Mouse (Mus musculus) forebrain, embryonic 10.5 days (tissue): ENCODE measurements at regions not wholly inside any gene's neighbourhood (a gene's known extent, or its start where the extent isn't known, plus 50 kb on each side); places are given as distances from the start of the nearest gene placed in this dataset. TPM values are rescaled to one million over a fixed set of nuclear protein-coding genes. Genes with fewer than 3 reads are reported as not detected.

Source experiments
- DNase-seq: peaks from one replicate; pipeline ENCODE4 v3.0.0-alpha.2; 2017; ENCODE audit warnings: low spot score; ENCODE audit errors: extremely low spot score
- H3K27ac ChIP-seq: fragments of 300-500 bp; sonication (generic); 2 replicates; pipeline ENCODE4 v1.5.1; 2016; ENCODE audit warnings: mild to moderate bottlenecking
- H3K27me3 ChIP-seq: fragments of 300-500 bp; sonication (generic); 2 replicates; pipeline ENCODE4 v1.6.1; 2016; ENCODE audit warnings: mild to moderate bottlenecking; ENCODE audit not compliant: poor library complexity, severe bottlenecking
- H3K36me3 ChIP-seq: fragments of 300-500 bp; sonication (generic); replicated peaks from 2 replicates; pipeline ENCODE4 v1.6.1; 2016; ENCODE audit warnings: mild to moderate bottlenecking, moderate library complexity
- H3K4me1 ChIP-seq: fragments of 300-500 bp; sonication (generic); 2 replicates; pipeline ENCODE4 v1.6.1; 2016
- H3K4me3 ChIP-seq: fragments of 300-500 bp; sonication (generic); 2 replicates; pipeline ENCODE4 v1.5.1; 2016; ENCODE audit warnings: mild to moderate bottlenecking, moderate library complexity
- H3K9me3 ChIP-seq: fragments of 300-500 bp; sonication (generic); 2 replicates; pipeline ENCODE4 v1.6.1; 2016; ENCODE audit warnings: mild to moderate bottlenecking, moderate library complexity
- WGBS: fragments of 180-500 bp; shearing (Covaris S2); methylation state at CpG from one replicate; pipeline ENCODE4 v1.1.7; 2016; 5-methylcytosine and 5-hydroxymethylcytosine counted together
- microRNA-seq: library from miRNA; unstranded; fragments of <30 nt; microRNA quantifications from one replicate; pipeline ENCODE4, GENCODE M21; 2017

DNA sequence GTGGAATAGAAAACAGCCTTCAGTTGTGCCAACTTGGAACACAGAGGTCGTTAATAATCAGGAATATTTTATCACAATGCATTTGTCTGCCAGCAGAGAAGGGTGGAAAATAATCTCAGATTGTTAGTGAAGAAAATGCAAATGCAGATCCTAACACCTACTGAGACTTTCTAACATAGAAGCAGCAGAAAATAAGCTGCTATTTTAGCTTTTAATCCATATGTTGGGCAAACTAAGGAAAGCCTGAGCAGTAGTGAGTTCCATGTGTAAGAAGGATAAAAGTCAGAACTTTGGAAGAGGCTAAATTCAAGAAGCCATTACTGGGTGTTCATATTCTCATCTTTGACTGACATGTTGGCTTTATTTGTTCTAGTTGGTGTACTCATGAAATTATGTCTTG is 119.8 kb upstream of the Sphkap start:
- WGBS, result 72% methylated on average over 1 of the region's 1 CpGs
- DNase-seq, result no peak
- Histone ChIP-seq H3K4me3 (no peak overlapping the region), H3K27me3 (no peaks in the 10 kb centered on the region), H3K4me1 (no peaks in the 10 kb centered on the region), H3K27ac (no peak overlapping the region), H3K9me3 (no peaks in the 10 kb centered on the region), H3K36me3 (no peaks in the 10 kb centered on the region)

DNA sequence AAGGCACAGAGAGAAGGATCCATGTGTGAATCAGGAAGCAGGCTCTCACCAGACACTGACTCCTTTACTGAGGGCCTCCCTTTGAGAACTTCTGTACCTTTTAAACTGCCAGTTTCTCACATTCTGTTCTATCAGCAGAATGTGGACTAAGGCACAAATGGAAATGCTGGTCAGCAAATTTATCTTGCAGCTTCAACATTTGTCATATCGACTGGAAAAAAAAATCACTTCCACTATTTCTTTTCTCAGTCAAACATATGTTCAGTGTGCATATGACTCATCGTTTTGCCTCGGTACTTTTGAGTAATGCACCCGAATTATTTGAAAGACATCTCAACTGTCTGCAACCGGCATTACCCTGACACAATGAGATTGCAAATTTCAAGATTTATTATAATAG is 101.4 kb upstream of the Sphkap start:
- H3K27me3 ChIP-seq, result no peaks in the 10 kb centered on the region
- WGBS, result 92% methylated on average over 5 of the region's 5 CpGs
- H3K9me3 ChIP-seq, result no peaks in the 10 kb centered on the region
- no peak for DNase-seq
- H3K4me3 ChIP-seq, result no peak overlapping the region
- no peaks in the 10 kb centered on the region for H3K36me3 ChIP-seq
- H3K27ac ChIP-seq, result no peak overlapping the region
- H3K4me1 ChIP-seq, result no peaks in the 10 kb centered on the region

DNA sequence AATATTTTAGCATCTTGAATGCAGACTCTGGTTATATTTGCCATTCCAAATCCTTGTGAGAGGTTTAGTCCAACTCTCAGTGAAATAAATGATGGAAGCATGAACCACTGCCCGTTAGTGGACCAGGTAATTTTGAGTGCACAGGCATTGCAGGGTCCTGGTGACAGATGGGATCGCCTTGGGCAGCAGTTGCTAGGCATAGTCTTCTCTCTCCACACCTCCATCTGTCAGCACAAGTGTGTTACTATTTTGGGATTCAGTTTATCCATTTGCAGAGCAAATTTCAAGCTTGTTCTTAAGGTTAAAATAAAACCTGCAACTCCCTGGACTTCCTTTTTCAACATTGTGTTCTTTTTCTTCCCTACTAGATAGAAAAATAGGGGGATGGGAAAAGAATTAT is 97.4 kb upstream of the Sphkap start:
- no peaks in the 10 kb centered on the region for H3K4me1 ChIP-seq
- H3K27me3 ChIP-seq, result no peaks in the 10 kb centered on the region
- no peaks in the 10 kb centered on the region for H3K36me3 ChIP-seq
- H3K9me3 ChIP-seq, result no peaks in the 10 kb centered on the region
- DNase-seq, result no peak
- 83% methylated on average over 2 of the region's 2 CpGs for WGBS
- H3K4me3 ChIP-seq, result no peak overlapping the region
- H3K27ac ChIP-seq, result no peak overlapping the region

DNA sequence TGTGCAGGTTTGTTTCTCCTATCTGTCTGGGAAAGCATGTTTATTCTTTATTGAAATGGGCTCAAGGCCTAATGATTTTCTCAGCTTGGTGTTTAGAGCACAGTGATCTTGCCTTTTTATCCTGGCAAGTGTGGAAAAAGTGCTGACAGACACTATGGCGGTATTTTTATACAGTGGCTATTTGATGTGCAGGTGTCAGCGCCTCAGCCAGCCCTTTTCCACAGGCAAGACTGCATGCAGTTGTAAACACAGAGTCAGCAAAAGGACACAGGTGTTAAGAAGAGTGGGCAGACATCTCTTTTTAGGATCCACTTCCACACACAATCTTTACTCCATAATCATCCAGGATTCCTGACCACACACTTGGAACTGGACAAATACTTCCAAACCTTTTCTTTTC is 88.9 kb upstream of the Sphkap start:
- Histone ChIP-seq H3K4me1 (0 out of 2 replicates have a peak, but pooled peaks cover 2% of the 10 kb centered on the region), H3K36me3 (no peaks in the 10 kb centered on the region), H3K27me3 (no peaks in the 10 kb centered on the region), H3K9me3 (no peaks in the 10 kb centered on the region), H3K27ac (no peak overlapping the region), H3K4me3 (no peak overlapping the region)
- DNase-seq, result no peak
- WGBS, result 88% methylated on average over 2 of the region's 2 CpGs

DNA sequence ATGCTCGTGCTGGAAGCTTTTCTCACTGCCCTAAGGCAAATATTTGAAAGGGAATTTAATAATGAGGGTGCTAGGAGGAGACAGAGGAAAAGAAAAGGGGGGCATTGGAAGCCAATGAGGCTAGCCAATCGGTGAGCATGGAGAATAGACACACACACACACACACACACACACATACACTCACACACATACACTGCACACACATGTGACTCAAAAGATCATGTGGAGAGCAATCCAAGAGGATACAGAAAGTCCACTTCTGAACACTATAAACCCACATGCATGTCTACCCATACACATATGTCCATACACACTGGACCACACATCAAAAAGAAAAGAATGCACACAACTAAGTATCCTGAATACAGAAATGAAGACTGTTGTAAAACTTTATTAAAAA is 88.4 kb upstream of the Sphkap start:
- WGBS, result 62% methylated on average over 2 of the region's 2 CpGs

DNA sequence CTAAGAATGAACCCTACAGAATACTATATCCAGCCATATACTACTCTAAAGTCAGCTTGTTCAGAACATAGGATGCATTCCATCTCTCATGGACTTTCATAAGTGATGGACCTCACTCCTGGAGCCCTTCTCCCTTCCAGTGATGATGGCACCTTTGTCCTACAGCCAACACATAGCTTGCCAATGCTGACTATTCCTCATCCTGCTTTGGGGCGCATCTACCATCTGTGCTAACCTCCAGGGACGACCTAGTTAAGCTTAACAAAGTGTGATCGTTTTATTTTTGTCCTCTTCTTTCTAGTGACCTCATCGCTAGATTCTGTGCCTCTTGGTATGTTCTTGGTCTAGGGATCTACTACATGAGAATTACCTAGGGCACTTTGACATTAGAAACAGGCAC is 87.0 kb upstream of the Sphkap start:
- H3K27me3 ChIP-seq, result no peaks in the 10 kb centered on the region
- no peak overlapping the region for H3K4me3 ChIP-seq
- no peaks in the 10 kb centered on the region for H3K9me3 ChIP-seq
- DNase-seq, result no peak
- 0 out of 2 replicates have a peak, but pooled peaks cover 2% of the 10 kb centered on the region for H3K4me1 ChIP-seq
- H3K27ac ChIP-seq, result no peak overlapping the region
- WGBS, result 78% methylated on average over 4 of the region's 4 CpGs
- no peaks in the 10 kb centered on the region for H3K36me3 ChIP-seq

More for the DNA sequence above, 88.4 kb upstream of the Sphkap start:
- Histone ChIP-seq H3K27me3 (no peaks in the 10 kb centered on the region), H3K9me3 (no peaks in the 10 kb centered on the region), H3K4me1 (0 out of 2 replicates have a peak, but pooled peaks cover 2% of the 10 kb centered on the region), H3K4me3 (no peak overlapping the region), H3K36me3 (no peaks in the 10 kb centered on the region), H3K27ac (no peak overlapping the region)
- DNase-seq, result no peak

DNA sequence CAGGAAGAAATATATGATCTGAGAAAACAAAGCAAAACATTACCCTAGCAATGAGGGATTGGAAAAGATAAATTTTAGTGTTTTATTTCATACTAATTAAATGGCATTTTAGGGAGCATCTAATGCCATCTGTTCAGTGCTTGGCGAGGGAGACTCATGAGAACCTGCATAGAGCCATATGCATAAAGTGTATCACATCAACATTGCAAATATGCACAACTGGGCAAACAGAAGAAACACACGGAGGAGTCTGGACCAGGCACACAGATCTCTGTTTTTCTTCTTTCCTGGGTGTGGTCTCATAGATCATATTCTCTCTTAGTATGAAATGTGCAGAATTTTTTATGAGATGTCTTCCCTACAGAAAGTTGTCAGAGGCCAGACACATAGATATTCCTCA is 71.1 kb upstream of the Sphkap start:
- WGBS, result 84% methylated on average over 2 of the region's 2 CpGs

More for the DNA sequence above, 71.1 kb upstream of the Sphkap start:
- Histone ChIP-seq H3K4me1 (no peaks in the 10 kb centered on the region), H3K27me3 (no peaks in the 10 kb centered on the region), H3K9me3 (no peaks in the 10 kb centered on the region), H3K27ac (no peak overlapping the region), H3K36me3 (no peaks in the 10 kb centered on the region), H3K4me3 (no peak overlapping the region)
- DNase-seq, result no peak

Small RNA genes lying in the stretch of these regions (microRNA-seq; reads per million reads assigned to microRNA genes)
- gene Gm25754, result not detected
